Mouse (Mus musculus) layer of hippocampus, adult 18-20 months (tissue): ENCODE measurements at regions not wholly inside any gene's neighbourhood (a gene's known extent, or its start where the extent isn't known, plus 50 kb on each side); places are given as distances from the start of the nearest gene placed in this dataset.

Source experiments
- DNase-seq, 2 experiments: peaks; one replicate each; pipeline ENCODE4 v3.0.0; 2022; ENCODE audit warnings: low spot score in 2 of 2

DNA sequence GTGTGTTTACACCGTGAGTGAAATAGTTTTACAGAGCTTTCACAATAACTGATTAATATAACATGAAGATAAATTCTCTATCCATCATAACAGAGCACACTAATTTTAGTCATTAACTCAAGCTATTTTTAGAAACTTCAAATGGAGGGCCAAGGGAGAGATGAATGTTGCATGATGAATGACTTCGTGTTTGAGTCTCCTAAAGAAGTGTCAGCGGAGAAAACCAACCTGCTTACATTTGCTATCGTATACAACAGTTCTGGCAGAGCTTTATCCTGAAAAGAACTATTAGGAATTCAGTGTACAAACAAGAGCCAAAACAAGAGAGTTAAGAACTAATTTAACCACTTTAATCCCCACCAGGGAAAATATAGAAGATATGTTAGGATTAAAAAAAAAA is 526.9 kb downstream of the Zpld1 start:
- no peak for DNase-seq

DNA sequence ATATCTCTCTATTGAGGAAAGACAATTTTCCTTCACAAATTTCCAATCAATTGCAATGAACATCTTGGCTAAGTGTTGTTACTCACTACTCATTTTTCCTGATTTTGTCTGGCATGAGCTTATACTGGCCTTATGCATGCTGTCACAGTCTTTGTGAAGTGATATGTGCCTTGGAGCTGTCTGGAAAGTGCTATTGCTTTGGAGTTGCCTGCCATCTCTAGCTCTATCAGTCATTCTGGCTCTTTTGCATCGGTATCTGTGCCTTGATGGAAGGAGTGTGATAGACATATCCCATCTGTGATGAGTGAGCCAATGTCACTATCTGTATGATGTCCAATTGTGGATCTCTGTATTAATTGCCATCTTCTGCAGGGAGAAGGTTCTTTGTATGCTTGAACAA is 553.6 kb downstream of the Zpld1 start:
- no peak for DNase-seq

DNA sequence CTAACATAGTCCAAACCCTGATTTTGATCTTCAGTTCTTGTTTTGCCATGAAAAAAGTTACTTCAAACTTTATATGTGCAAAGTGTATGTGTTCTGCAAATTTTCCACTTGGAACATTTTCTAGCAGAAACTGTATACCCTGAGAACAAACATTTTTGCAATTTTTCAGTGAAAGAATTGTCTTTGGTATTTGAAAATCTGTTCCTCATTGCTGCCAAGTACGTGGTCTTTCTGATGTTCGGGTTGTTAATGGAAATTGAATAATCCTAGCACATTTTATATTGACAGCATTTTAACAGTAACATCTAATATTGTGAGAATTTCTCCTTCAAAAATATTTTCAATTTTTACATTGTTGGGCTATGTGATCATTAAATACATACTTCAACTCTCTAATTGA is 564.3 kb downstream of the Zpld1 start:
- DNase-seq = peak in 1 of 2 experiments; percentile 51

DNA sequence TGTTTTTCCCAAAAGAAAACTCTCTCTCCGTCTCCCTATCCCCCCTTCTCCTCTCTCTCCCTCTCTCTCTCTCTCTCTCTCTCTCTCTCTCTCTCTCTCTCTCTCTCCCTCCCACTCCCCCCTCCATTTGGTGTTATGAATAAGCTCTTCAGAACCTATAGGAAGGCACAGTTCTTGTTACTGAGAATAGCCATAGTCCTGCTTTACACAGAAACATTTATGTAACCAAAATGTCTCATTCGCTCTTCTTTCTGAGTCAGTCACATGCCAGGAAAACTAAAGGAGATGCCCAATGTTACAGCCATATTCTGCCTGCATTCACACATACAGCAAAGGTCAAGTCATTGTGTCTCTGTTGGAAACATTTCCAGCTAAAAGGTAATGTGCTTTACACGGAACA is 589.9 kb downstream of the Zpld1 start:
- DNase-seq = no peak

DNA sequence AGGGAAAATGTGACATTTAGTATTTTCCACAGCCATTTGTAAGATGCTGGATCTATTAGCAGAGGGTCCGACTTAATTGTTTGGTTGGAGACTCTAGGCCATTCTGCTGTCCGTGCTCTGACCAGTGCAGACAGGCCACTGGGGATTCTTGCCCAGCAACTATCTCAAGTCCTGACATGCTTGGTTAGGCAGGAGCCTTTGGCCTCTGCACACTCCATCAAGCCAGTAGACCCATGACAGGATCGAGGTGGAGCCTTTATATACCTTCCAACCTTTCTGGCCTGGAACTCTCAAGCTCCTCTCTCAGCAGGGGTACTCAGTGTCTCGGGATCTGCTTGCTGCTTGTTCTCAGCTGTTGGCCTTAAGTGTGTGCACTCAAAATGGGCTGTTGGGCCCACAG is 615.0 kb downstream of the Zpld1 start:
- no peak for DNase-seq

- DNase-seq = peak in 1 of 2 experiments; percentile 18
These were observed 648.9 kb downstream of the Zpld1 start for GRCm38 (mm10) chr16:54648728-54649525.

DNA sequence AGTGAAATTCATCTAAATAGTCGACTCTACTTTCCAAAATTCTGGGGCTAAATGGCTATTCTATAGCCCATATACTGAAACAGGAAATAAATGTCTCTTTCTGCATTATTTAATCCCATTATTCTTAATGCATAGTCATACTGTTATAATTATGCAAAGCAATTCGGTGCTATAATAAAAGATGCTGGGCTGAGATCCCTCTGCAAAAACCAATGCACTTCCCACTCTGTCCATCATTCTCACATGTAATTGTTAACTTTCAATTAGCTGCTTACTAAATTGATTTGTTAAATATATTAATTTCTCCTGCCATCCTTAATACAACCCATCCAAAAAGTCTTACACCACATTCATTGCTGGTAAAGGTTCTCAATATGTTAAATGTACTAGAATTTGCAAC is 650.0 kb downstream of the Zpld1 start:
- DNase-seq = no peak

DNA sequence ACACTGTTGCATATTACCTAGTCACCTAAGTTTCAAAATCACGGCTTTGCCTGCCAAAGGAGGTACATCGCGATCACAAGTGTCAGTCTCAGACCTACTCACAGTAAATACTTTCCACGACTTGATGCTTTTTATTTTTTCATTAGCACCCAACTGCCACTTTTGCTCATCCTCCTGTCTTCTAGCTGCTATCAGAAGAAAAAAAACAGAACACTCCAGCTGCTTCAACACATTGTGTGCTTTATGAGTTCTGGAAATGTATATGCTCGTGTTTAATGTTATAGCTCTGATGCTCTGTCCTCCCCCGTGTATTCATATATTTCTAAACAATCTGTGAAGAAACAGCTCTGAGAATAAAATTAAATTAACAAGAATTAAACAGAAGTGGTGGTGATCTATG is 651.5 kb downstream of the Zpld1 start:
- peak; percentile 0 to 13 for DNase-seq

DNA sequence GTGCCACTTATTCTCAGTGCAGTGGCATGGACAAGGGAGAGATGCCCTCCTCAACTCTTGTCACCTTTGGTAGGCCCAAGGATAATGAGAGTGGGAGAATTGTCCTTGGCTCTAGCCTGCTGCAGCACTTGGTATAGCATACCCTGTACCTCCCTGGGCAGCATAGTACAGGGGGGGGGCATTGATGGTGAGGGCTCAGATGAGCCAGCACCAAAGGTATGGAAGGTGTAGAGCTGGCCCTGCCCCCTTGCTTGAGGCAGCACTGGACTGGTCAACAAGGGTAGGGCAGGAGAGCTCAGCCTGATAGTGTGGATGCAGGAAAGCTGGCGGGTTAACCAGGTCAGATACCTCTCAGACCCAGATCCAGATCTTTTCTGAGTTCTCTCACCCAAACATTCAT is 668.6 kb downstream of the Zpld1 start:
- no peak for DNase-seq

GRCm38 (mm10) chr16:54592643-54593042 is 705.1 kb downstream of the Zpld1 start:
- peak in 1 of 2 experiments; percentile 28 for DNase-seq
